ENCODE assay signal across 16 mouse cellular contexts in the genomic region with DNA sequence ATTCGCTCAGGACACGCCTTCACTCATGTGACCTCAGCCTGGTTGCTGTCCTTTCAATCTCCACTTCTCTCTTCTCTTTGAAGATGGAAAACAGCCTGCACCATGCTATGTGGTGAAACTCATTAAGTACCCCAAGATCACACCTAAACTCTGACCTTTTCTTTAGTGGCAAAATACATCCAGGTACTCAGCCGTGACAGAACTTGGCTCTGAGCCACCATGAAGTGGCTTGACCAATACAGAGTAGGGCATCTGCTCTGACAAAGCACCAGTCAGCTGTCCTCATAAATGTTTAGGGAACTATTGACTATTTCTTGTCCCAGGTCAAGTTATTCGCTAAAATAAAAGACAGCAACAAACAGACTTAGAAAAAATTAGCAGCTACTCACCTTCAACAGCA.
DNase-seq lines count a peak whose midpoint lies in the region; ATAC-seq and TF ChIP-seq lines count a peak whose summit lies in the region.
"Had no signal": no experiment of that assay in that cellular context is flagged by ENCODE, and none has a peak within 500 bp of the region (broad histone marks: within the 10 kb centered on the region; RNA-seq: fewer than 3 reads in every experiment).

No protein-coding gene starts in this region.

- H3K4me1 ChIP-seq in heart, embryonic 13.5 days = peaks cover 50% of the 10 kb centered on the region
- H3K4me1 ChIP-seq in heart, embryonic 11.5 days (ENCODE audit: control insufficient read depth, insufficient read depth, low read length) = peaks cover 29% of the 10 kb centered on the region
- peaks cover 3% of the 10 kb centered on the region; the same call in 1 of the 2 replicates for H3K4me1 ChIP-seq in midbrain, embryonic 11.5 days (ENCODE audit: control insufficient read depth, insufficient read depth, low read length)
- peaks cover 8% of the 10 kb centered on the region for H3K4me1 ChIP-seq in midbrain, embryonic 15.5 days
- peaks cover 12% of the 10 kb centered on the region; the same call in 1 of the 2 replicates for H3K4me1 ChIP-seq in kidney, embryonic 15.5 days
- H3K4me1 ChIP-seq in forebrain, embryonic 14.5 days (ENCODE audit: control insufficient read depth, insufficient read depth, low read length) = no peaks in the 10 kb centered on the region

- TF ChIP-seq POLR2A in myocyte (IDR thresholded peaks at IDR 0.05; ENCODE audit: insufficient read length, low read depth) = peak; percentile 3

- H3K4me3 ChIP-seq in heart, embryonic 13.5 days = no peak overlapping the region
- no peak overlapping the region for H3K4me3 ChIP-seq in heart, embryonic 11.5 days (ENCODE audit: low read depth, low read length)
- H3K4me3 ChIP-seq in midbrain, embryonic 11.5 days (ENCODE audit: low read depth, low read length) = no peak overlapping the region
- H3K4me3 ChIP-seq in midbrain, embryonic 15.5 days = no peak overlapping the region
- no peak overlapping the region for H3K4me3 ChIP-seq in kidney, embryonic 15.5 days (replicated peaks)
- no peak overlapping the region for H3K4me3 ChIP-seq in myocyte
- H3K4me3 ChIP-seq in forebrain, embryonic 14.5 days (ENCODE audit: low read depth, low read length) = no peak overlapping the region
- H3K4me3 ChIP-seq: embryonic facial prominence, embryonic 13.5 days; forebrain, embryonic 10.5 days; liver, embryonic 13.5 days had no signal

- no peak overlapping the region for H3K4me2 ChIP-seq in heart, embryonic 13.5 days
- no peak overlapping the region for H3K4me2 ChIP-seq in heart, embryonic 11.5 days
- no peak overlapping the region for H3K4me2 ChIP-seq in midbrain, embryonic 11.5 days
- no peak overlapping the region for H3K4me2 ChIP-seq in midbrain, embryonic 15.5 days
- H3K4me2 ChIP-seq in kidney, embryonic 15.5 days = no peak overlapping the region
- H3K4me2 ChIP-seq in myocyte (ENCODE audit: low read depth) = no peak overlapping the region
- no peak overlapping the region for H3K4me2 ChIP-seq in forebrain, embryonic 14.5 days (ENCODE audit: low read length)
- H3K4me2 ChIP-seq: embryonic facial prominence, embryonic 13.5 days; liver, embryonic 13.5 days had no signal

- 70% methylated on average over 4 of the region's 4 CpGs for WGBS in heart, embryonic 13.5 days
- 78% methylated on average over 4 of the region's 4 CpGs for WGBS in heart, embryonic 11.5 days (ENCODE audit: insufficient replicate concordance)
- WGBS in midbrain, embryonic 11.5 days = 88% methylated on average over 4 of the region's 4 CpGs
- 81% methylated on average over 4 of the region's 4 CpGs for WGBS in midbrain, embryonic 15.5 days
- WGBS in kidney, embryonic 15.5 days = 66% methylated on average over 4 of the region's 4 CpGs
- WGBS in forebrain, embryonic 14.5 days = 83% methylated on average over 4 of the region's 4 CpGs

- H3K9me3 ChIP-seq in heart, embryonic 13.5 days = no peaks in the 10 kb centered on the region
- no peaks in the 10 kb centered on the region for H3K9me3 ChIP-seq in heart, embryonic 11.5 days (replicated peaks; ENCODE audit: control insufficient read depth, low read length)
- H3K9me3 ChIP-seq in midbrain, embryonic 11.5 days (ENCODE audit: control insufficient read depth, low read length) = no peaks in the 10 kb centered on the region
- no peaks in the 10 kb centered on the region for H3K9me3 ChIP-seq in midbrain, embryonic 15.5 days
- no peaks in the 10 kb centered on the region for H3K9me3 ChIP-seq in kidney, embryonic 15.5 days (replicated peaks)
- no peaks in the 10 kb centered on the region for H3K9me3 ChIP-seq in forebrain, embryonic 14.5 days (replicated peaks; ENCODE audit: control insufficient read depth, low read length)
- H3K9me3 ChIP-seq: embryonic facial prominence, embryonic 13.5 days; forebrain, embryonic 10.5 days; liver, embryonic 13.5 days had no signal

- peak; percentile 65 for DNase-seq in midbrain, embryonic 11.5 days (ENCODE audit: low spot score, missing footprints)
- no peak for DNase-seq in spleen, adult 12 weeks (ENCODE audit: low spot score)
- no peak for DNase-seq in forebrain, embryonic 14.5 days (ENCODE audit: low spot score)
- DNase-seq: adrenal gland, adult 2 months; gastrocnemius, postnatal 36 days; layer of hippocampus, postnatal 36 days; liver, embryonic 13.5 days had no signal

- H3ac ChIP-seq in myocyte (ENCODE audit: control insufficient read depth, insufficient read length) = no peak overlapping the region

- H3K27me3 ChIP-seq in heart, embryonic 13.5 days (replicated peaks) = no peaks in the 10 kb centered on the region
- no peaks in the 10 kb centered on the region for H3K27me3 ChIP-seq in heart, embryonic 11.5 days (ENCODE audit: control insufficient read depth, insufficient read depth, low read length)
- no peaks in the 10 kb centered on the region for H3K27me3 ChIP-seq in midbrain, embryonic 11.5 days (ENCODE audit: control insufficient read depth, insufficient read depth, low read length)
- no peaks in the 10 kb centered on the region for H3K27me3 ChIP-seq in midbrain, embryonic 15.5 days (replicated peaks)
- no peaks in the 10 kb centered on the region for H3K27me3 ChIP-seq in kidney, embryonic 15.5 days
- no peaks in the 10 kb centered on the region for H3K27me3 ChIP-seq in myocyte (ENCODE audit: control insufficient read depth, insufficient read depth, insufficient read length)
- no peaks in the 10 kb centered on the region for H3K27me3 ChIP-seq in forebrain, embryonic 14.5 days (replicated peaks; ENCODE audit: control insufficient read depth, insufficient read depth, low read length)
- H3K27me3 ChIP-seq: embryonic facial prominence, embryonic 13.5 days; liver, embryonic 13.5 days had no signal

- peaks cover 76% of the 10 kb centered on the region for H3K36me3 ChIP-seq in heart, embryonic 13.5 days
- peaks cover 16% of the 10 kb centered on the region; the same call in 1 of the 2 replicates for H3K36me3 ChIP-seq in heart, embryonic 11.5 days (ENCODE audit: control insufficient read depth, insufficient read depth, low read length)
- 0 out of 2 replicates have a peak, but pooled peaks cover 2% of the 10 kb centered on the region for H3K36me3 ChIP-seq in midbrain, embryonic 11.5 days (ENCODE audit: control insufficient read depth, insufficient read depth, low read length)
- H3K36me3 ChIP-seq in midbrain, embryonic 15.5 days (replicated peaks) = peaks cover 18% of the 10 kb centered on the region; the same call in 1 of the 2 replicates
- H3K36me3 ChIP-seq in kidney, embryonic 15.5 days = peaks cover 61% of the 10 kb centered on the region
- peaks cover 94% of the 10 kb centered on the region for H3K36me3 ChIP-seq in myocyte (ENCODE audit: control insufficient read depth, insufficient read depth)
- H3K36me3 ChIP-seq in forebrain, embryonic 14.5 days (ENCODE audit: control insufficient read depth, insufficient read depth, low read length) = peaks cover 52% of the 10 kb centered on the region
- H3K36me3 ChIP-seq: liver, embryonic 13.5 days had no signal

- H3K27ac ChIP-seq in heart, embryonic 13.5 days (replicated peaks) = peak overlapping the region; percentile 80
- no peak overlapping the region for H3K27ac ChIP-seq in heart, embryonic 11.5 days (ENCODE audit: low read depth, low read length)
- no peak overlapping the region for H3K27ac ChIP-seq in midbrain, embryonic 11.5 days (ENCODE audit: low read depth, low read length)
- no peak overlapping the region for H3K27ac ChIP-seq in midbrain, embryonic 15.5 days
- H3K27ac ChIP-seq in kidney, embryonic 15.5 days = 0 out of 2 replicates have a peak overlapping the region, but pooled peaks have one; percentile 41
- no peak overlapping the region for H3K27ac ChIP-seq in forebrain, embryonic 14.5 days (ENCODE audit: low read depth, low read length)
- H3K27ac ChIP-seq: embryonic facial prominence, embryonic 13.5 days; forebrain, embryonic 10.5 days; hindbrain, postnatal 0 days; liver, embryonic 13.5 days had no signal

- peaks cover 99% of the 10 kb centered on the region for H3K79me2 ChIP-seq in myocyte (ENCODE audit: control insufficient read depth, insufficient read depth)

- no peak for ATAC-seq in heart, embryonic 13.5 days (ENCODE audit: extremely low read depth, insufficient number of reproducible peaks, low FRiP score, low TSS enrichment)
- ATAC-seq in heart, embryonic 11.5 days (replicated peaks; ENCODE audit: insufficient number of reproducible peaks, low FRiP score, low TSS enrichment) = no peak
- no peak for ATAC-seq in midbrain, embryonic 11.5 days (ENCODE audit: low FRiP score)
- ATAC-seq in midbrain, embryonic 15.5 days (replicated peaks) = no peak
- peak; percentile 64; the same call in 1 of the 2 replicates for ATAC-seq in kidney, embryonic 15.5 days (replicated peaks; ENCODE audit: low FRiP score)
- ATAC-seq in forebrain, embryonic 14.5 days = no peak
- ATAC-seq: hindbrain, postnatal 0 days; lung, postnatal 0 days had no signal

- H3K9ac ChIP-seq in heart, embryonic 13.5 days = no peak overlapping the region
- H3K9ac ChIP-seq in heart, embryonic 11.5 days (ENCODE audit: low read depth, low read length) = no peak overlapping the region
- H3K9ac ChIP-seq in midbrain, embryonic 11.5 days (ENCODE audit: low read length) = no peak overlapping the region
- H3K9ac ChIP-seq in midbrain, embryonic 15.5 days = no peak overlapping the region
- no peak overlapping the region for H3K9ac ChIP-seq in kidney, embryonic 15.5 days
- H3K9ac ChIP-seq in forebrain, embryonic 14.5 days (ENCODE audit: low read length) = no peak overlapping the region
- H3K9ac ChIP-seq: embryonic facial prominence, embryonic 13.5 days; liver, embryonic 13.5 days had no signal

TF ChIP-seq in myocyte, 11 proteins besides CTCF, POLR2A, EP300 and RAD21:
- no peak for TF ChIP-seq E2F4 (IDR thresholded peaks at IDR 0.05; ENCODE audit: insufficient read depth)
- no peak for TF ChIP-seq CEBPB (IDR thresholded peaks at IDR 0.05; ENCODE audit: insufficient read depth, poor library complexity, severe bottlenecking)
- TF ChIP-seq TCF12 (IDR thresholded peaks at IDR 0.05; ENCODE audit: insufficient read depth, poor library complexity, severe bottlenecking) = no peak
- TF ChIP-seq USF1 (IDR thresholded peaks at IDR 0.05; ENCODE audit: low read depth) = no peak
- TF ChIP-seq MYOG (IDR thresholded peaks at IDR 0.05; ENCODE audit: control insufficient read depth in 1 of 3, insufficient read depth in 1 of 3, insufficient read length in 2 of 3, low read depth in 2 of 3) = no peak
- no peak for TF ChIP-seq MYOD1 (IDR thresholded peaks at IDR 0.05; ENCODE audit: control insufficient read depth in 1 of 3, insufficient read length in 2 of 3, low read depth in 2 of 3)
- no peak for TF ChIP-seq POLR2AphosphoS2 (IDR thresholded peaks at IDR 0.05; ENCODE audit: insufficient read length, low read depth)
- no peak for TF ChIP-seq TCF3 (IDR thresholded peaks at IDR 0.05; ENCODE audit: insufficient read length, low read depth)
- TF ChIP-seq SRF (IDR thresholded peaks at IDR 0.05; ENCODE audit: control insufficient read depth, insufficient read length, low read depth) = no peak
- no peak for TF ChIP-seq REST (IDR thresholded peaks at IDR 0.05; ENCODE audit: insufficient read depth, insufficient read length)
- no peak for TF ChIP-seq MAX (IDR thresholded peaks at IDR 0.05; ENCODE audit: low read depth)

Comparison
In these comparisons a context has a peak if more than half of its experiments do, and no peak if none do; other contexts are left out.
1. H3K27ac ChIP-seq: peak in heart, embryonic 13.5 days (single experiment) and kidney, embryonic 15.5 days (single experiment); none in heart, embryonic 11.5 days (single experiment), midbrain, embryonic 11.5 days (single experiment), midbrain, embryonic 15.5 days (single experiment) and forebrain, embryonic 14.5 days (single experiment).